Mouse (Mus musculus) right cerebral cortex, postnatal 36 days (tissue): ENCODE data around the gene Pex11a.
"Not testable (repeated sequence)": the region's sequence is repeated elsewhere in the genome, so short reads cannot be mapped to it uniquely, and the experiment has no call there.

Source experiments
- DNase-seq, 2 experiments: peaks; one replicate each; pipeline ENCODE4 v3.0.0; 2022; ENCODE audit warnings: low spot score in 2 of 2, mixed read lengths in 1 of 2

Gene Pex11a

DNA sequence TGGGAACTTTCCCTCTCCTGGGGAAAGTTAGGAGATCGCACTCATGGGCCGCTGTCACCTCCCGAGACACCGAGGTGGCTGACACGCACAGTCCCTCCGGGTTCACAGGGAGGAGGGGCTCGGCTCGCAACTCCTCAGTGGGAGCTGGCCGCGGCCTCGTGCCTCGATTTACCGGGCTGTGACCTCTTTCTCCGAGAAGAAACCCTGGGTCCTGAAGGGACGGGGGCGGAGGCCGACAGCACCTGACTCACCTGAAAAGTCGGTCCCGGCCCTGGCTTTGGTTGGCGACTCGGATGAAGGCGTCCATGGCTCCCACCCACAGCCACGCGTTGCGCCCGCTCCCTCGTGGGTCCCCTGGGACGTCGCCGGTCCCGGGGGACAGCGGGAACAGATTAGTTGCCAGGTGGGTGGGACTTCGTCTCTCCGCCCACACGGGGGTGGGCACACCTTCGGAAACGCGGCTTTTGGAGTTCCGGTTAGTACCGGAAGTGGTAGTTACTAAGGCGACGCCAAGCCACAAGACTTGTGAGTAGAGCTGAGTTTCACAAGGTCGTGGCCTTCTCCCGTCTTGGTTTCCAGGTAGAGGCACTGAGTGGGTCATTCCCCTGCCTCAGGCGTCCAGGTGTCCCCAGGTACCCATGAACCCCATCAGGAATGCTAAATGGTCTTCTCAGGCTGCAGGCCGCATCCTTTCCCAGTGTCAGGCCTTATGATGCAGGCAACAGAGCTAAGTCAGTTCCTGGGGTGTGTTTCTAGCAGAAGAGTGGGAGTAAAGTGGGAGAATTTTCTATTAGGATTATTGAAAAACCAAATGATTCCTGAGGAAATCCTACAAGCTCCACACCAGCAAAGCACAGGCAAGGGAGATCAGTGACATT lies at the start of gene Pex11a, which contains the start of gene Wdr93:
Gene Pex11a (minus strand): TSS at position 473 of the 878 bp plus-strand sequence.
Gene Wdr93 (plus strand): TSS at position 505 of the 878 bp plus-strand sequence.
- DNase-seq: peak; percentile 66 to 76

- not testable (repeated sequence) for DNase-seq
Observed at GRCm38 (mm10) chr7:79789812-79790211, 46.9 kb upstream of the Pex11a start.

GRCm38 (mm10) chr7:79786295-79786694 lies 43.4 kb upstream of the Pex11a start:
- peak in 1 of 2 experiments; percentile 33 for DNase-seq

DNA sequence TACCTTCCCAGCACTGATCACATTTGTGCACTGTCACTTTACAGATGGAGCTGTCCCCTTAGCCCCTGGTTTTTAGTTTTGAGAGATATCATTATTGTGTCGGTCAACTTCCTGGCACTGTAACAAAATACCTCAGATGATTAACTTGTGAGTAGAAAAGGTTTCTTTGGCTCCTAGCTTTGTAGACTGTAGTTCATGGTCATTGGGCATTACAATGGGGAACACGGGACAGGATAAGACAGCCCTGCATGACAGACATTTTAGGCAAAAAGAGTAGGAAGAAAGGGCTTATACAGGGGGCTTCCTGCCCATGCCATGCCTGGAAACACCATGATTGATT lies 39.6 kb upstream of the Pex11a start:
- no peak for DNase-seq

DNA sequence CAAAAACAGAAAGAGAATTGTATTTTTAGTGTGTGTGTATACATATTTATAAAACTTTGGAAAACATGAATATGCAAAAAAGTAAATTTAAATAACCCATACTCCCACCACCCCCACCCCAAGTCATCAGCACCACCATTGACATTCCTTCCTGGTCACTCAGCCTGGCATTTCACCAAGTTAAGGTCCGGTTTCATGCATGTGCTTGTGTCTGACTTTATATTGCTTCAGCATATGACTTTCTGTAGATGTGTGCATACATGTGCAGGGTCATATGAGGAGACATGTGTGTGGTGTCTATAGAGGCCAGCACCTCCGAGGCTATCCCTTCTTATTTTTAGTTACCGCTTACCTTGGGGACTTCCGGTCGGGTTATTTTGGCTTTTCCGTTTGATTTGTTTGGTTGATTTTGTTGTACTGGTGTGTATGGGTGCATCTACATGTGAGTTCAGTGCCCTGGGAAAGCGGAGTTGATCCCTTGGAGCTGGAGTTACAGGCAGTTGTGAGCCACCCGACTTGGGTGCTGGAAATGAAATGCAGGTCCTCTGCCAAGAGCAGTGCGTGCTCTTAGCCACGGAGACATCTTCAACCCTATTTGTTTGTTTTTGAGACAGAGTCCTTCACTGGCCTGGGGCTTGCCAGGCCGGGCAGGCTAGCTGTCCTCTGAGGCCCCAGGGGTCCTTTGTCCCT lies 39.0 kb upstream of the Pex11a start:
- no peak for DNase-seq

DNA sequence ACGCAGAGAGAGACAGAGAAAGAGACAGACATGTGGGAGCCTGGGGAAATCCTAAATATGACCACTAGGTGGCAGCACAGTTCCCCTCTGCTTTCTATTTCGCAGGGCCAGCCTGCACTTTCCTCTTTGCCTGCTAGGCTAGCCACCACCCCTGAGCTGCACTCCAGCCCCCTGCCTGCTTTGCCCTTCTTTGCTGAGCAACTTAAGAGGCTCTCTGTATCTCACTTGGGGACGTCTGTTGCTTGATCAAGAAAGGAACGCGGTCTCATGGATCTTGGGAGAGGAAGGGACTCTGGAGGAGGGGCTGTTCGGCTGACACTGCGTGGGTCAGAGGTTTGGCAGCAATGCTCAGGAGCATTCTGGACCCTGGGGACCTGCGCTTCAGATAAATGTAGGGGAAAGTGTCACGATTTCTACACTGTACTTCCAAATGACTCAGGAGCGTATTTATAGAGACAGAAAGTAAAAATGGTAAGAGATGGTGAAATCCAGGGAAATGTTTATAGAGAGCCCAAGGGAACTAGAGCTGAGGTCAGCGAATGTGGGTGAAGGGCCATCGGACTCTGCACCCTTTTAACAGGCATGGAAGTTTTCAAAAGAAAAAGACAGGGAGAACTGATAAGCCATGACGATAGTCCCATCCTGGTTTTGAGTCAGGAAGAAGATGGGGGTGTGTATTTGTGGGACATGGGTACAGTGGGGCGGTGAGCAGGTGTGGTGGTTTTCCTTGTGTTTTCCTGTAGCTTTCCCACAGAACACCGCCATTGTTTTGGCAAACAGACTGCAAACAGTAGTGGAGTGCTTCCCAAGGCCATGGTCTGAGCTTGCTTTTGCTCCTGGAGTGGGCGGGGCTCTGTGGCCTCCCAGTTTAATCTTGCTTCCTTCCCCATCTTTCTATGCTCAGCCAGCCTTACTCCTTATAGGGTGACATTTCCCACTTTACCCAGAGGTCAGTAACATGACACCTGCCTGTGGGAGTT lies 38.0 kb upstream of the Pex11a start:
- peak; percentile 32 to 41 for DNase-seq

DNA sequence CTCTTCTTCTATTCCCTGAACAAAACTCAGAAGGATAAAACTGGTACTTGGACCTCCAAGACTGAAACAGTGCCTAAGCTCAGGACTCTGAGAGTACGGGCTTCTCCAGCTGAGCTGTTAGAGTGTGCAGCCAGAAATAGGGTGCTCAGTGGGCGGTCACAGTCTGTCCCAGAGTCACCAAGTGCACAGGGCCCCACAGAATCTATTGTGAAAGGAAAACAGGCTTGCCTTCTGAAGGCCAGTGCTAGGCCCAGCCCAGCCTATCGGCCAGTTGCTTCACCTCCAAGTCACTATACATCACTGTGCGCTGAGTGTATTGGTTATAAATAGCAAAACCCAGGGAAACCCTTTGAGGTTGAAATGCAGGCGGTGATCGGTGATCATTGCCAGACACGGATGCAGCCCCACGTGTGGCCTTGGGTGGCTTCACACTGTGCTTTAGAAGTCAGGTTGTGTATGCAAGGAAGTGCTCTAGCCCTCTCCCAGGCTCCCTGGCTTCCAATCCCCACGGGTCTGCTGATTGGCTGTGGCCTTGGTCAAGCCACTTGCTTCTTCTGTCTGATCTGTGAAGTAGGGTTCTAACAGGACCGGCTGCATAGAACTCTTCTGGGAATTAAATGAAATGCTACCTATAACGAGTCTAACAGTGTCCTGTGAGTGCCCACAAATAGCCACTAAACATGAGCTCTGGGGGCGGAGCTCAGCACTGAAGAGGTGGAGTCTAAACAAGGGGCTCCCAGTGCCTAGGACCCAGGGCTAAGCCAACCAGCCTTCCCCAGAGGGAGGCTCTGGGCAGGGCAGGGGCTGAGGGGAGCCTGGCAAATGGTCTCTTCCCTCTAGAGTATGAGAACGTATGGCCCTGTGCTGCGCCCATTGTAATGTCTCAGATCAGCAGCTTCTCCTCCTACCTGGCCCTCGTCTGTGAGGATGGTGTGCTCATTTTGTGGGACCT lies 28.9 kb upstream of the Pex11a start:
- DNase-seq: peak in 1 of 2 experiments; percentile 57

- DNase-seq: no peak
Observed at GRCm38 (mm10) chr7:79769664-79770063, 26.7 kb upstream of the Pex11a start.

DNA sequence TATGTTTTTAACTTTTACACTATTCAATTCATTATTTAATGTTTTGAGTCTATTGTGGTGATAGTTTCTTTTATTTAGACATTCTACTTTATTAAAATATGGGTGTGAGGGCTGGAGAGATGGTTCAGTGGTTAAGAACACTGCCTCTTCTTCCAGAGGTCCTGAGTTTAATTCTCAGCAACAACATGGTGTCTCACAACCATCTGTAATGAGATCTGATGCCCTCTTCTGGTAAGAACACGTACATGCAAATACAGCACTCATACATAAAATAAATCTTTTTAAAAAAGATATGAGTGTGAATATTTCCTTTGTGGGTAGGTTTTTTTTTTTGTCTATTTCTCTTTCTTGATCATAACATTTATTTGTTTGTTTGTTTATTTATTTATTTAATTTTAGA lies 23.1 kb upstream of the Pex11a start:
- no peak for DNase-seq

DNA sequence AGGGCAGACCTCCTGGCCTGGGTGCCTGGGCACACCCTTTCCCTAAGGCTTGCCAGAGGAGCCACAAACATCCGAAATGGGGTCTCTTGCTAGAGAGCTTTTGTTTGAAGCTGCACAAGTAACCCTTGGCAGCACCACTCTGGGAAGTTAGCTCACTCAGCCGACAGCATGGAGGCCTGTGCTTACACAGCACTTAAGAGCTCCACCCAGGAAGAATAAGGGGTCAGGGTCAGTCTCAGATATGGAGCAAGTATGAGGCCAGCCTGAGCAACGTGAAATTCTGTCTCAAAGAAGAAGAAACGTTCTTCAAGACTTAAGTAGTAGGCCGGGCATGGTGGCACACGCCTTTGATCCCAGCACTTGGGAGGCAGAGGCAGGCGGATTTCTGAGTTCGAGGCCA lies 19.2 kb upstream of the Pex11a start:
- no peak for DNase-seq

- no peak for DNase-seq
Observed at GRCm38 (mm10) chr7:79761124-79761876, 18.4 kb upstream of the Pex11a start.

GRCm38 (mm10) chr7:79759766-79760165 lies 16.8 kb upstream of the Pex11a start:
- no peak for DNase-seq

DNA sequence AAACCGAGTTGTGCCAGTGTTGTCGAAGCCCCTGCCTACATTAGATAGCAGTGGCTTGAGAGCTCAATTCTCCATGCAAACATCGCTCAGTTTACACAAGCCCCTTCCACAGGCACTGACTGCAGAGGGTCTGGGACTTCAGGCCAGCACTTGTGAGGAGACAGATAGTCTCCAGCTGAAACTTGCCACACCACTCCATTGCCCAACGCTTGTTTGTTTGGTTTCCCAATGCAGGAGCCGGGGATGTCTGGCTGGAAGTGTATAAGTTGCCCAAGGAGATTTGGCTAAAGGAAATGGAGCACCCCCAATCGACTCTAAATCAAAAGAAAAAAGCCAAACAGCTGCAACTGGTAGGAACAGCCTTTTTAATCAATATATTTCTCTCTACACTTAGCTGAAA lies 15.2 kb upstream of the Pex11a start:
- DNase-seq: no peak

DNA sequence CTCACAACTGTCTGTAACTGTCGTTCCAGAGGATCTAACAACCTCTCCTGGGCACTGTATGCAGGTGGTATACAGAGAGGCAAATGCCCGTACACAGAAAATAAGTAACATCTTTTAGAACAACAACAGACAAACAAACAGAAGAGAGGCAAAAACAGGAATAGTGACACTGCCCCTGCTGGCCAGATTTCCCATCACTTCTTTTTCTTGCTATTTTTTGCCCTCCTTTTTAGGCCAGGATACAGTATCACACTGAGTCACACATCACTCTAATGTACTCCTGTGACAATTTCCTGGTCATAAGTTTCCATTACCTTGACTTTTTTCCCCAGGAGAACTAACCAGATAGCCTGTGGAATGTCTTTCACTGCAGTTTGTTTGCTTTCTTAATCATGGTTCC lies 13.4 kb upstream of the Pex11a start:
- no peak for DNase-seq

- no peak for DNase-seq
Observed at GRCm38 (mm10) chr7:79749511-79749910, 6.6 kb upstream of the Pex11a start.

DNA sequence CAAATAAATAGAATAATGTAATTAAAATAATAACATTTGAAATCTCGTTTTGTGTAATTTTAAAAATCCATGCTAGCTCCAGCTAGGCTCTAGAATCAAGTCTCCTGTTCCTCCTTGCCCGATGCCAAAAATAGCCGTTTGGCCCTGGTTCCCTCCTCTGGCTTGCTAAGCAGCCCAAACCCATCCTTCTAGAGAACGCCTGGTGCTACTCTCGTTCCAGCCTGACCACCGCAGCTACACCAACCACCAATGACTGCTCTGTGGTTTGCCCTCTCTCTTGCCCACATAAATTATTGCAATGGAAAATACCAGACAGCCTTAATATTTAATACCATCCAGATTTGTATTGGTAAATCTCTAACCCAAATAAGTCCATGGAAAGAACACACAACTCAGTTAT lies 4.7 kb upstream of the Pex11a start:
- no peak for DNase-seq

DNA sequence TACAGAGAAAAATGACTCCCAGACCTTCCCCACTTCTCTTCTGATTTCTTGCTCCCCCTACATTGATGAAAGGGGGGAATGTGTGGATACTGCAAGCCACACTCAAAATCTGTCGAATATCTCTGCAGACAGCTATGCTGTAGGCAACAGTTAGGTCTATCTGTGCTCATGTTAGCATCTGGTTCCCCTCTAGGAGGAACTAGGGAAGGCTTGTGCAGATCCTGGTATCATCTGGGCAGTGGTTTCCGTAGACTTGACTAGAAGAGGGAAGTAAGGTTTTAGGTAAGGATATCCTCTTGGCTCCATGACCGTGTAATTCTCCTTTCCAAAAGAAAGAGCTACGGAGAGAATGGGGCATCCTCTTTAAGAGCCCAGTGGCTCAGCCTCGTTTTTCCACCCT lies 1.7 kb upstream of the Pex11a start:
- no peak for DNase-seq

DNA sequence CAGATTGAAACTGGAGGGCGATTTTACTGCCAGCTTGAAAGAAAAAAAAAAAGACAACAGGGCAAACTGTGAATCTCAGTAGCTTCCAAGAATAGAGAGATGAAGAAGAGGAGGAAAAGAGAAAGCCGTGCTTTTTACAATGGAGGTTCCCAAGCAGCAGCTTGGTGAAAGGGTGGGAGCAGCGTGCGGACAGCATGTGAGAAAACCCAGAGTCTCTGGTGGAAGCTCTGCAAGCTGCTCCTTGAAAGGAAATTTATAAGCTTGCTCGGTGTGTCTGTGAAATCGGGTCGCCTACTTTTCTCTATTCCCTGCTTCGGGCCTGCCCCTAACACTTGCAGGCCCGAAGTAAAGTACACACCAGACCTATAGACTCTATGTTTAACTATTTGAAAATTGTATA lies 1.1 kb upstream of the Pex11a start:
- peak in 1 of 2 experiments; percentile 35 for DNase-seq

GRCm38 (mm10) chr7:79742277-79742658 lies 663 bp downstream of the Pex11a start:
- DNase-seq: no peak

- DNase-seq: no peak
Observed at GRCm38 (mm10) chr7:79740279-79740678, 2.7 kb downstream of the Pex11a start.
